In genomic region chr8:13740817-13741613, GRCm38 (mm10) we compare ENCODE assay signal across 11 mouse cellular contexts. TPM values are rescaled to one million over a fixed set of nuclear protein-coding genes. Genes with fewer than 3 reads are reported as not detected.
DNase-seq lines count a peak whose midpoint lies in the region; ATAC-seq and TF ChIP-seq lines count a peak whose summit lies in the region.
"Had no signal": no experiment of that assay in that cellular context is flagged by ENCODE, and none has a peak within 500 bp of the region (broad histone marks: within the 10 kb centered on the region; RNA-seq: fewer than 3 reads in every experiment).

No protein-coding gene starts in this region.

- H3K27ac ChIP-seq in heart, embryonic 13.5 days (replicated peaks), result peak overlapping the region; percentile 76
- peak overlapping the region; percentile 60; the same call in 1 of the 2 replicates for H3K27ac ChIP-seq in lung, postnatal 0 days (ENCODE audit: low read length)
- peak overlapping the region; percentile 67 for H3K27ac ChIP-seq in stomach, embryonic 16.5 days (ENCODE audit: low read length)

- H3K27me3 ChIP-seq in heart, embryonic 13.5 days (replicated peaks), result 0 out of 2 replicates have a peak, but pooled peaks cover 3% of the 10 kb centered on the region
- H3K27me3 ChIP-seq in lung, postnatal 0 days (replicated peaks; ENCODE audit: insufficient read depth, low read length), result no peaks in the 10 kb centered on the region
- no peaks in the 10 kb centered on the region for H3K27me3 ChIP-seq in stomach, embryonic 16.5 days (ENCODE audit: control insufficient read depth, insufficient read depth, low read length)

- intact Hi-C loops in heart, postnatal 14 days (cut with DNase I), result no loop called here

- no peak for TF ChIP-seq CTCF in lung, postnatal 0 days (IDR thresholded peaks at IDR 0.05)

- H3K9ac ChIP-seq in heart, embryonic 13.5 days, result no peak overlapping the region
- no peak overlapping the region for H3K9ac ChIP-seq in lung, postnatal 0 days (replicated peaks; ENCODE audit: low read depth)
- no peak overlapping the region for H3K9ac ChIP-seq in stomach, embryonic 16.5 days (ENCODE audit: low read length)

- H3K4me3 ChIP-seq in heart, embryonic 13.5 days, result no peak overlapping the region
- H3K4me3 ChIP-seq in lung, postnatal 0 days (ENCODE audit: low read depth, low read length), result no peak overlapping the region
- H3K4me3 ChIP-seq in stomach, embryonic 16.5 days (replicated peaks; ENCODE audit: low read length), result no peak overlapping the region

- DNase-seq in heart, postnatal 14 days, result no peak
- no peak for DNase-seq in lung, postnatal 0 days (ENCODE audit: low spot score)
- DNase-seq in lung, postnatal 25 days (ENCODE audit: low spot score), result no peak
- DNase-seq in liver, result peak; percentile 63
- DNase-seq in left cerebral cortex, adult 8-10 months (ENCODE audit: low spot score in 2 of 2), result no peak
- DNase-seq in T-cell, adult 2 months (ENCODE audit: low spot score), result no peak

- ATAC-seq in heart, embryonic 13.5 days (ENCODE audit: extremely low read depth, insufficient number of reproducible peaks, low FRiP score, low TSS enrichment), result no peak
- no peak for ATAC-seq in lung, postnatal 0 days
- no peak for ATAC-seq in stomach, embryonic 16.5 days (ENCODE audit: insufficient read depth, low FRiP score)
- ATAC-seq: midbrain, embryonic 16.5 days had no signal

- WGBS in heart, embryonic 13.5 days, result 60% methylated on average over 7 of the region's 7 CpGs
- WGBS in lung, postnatal 0 days, result 58% methylated on average over 7 of the region's 7 CpGs
- WGBS in stomach, embryonic 16.5 days, result 75% methylated on average over 7 of the region's 7 CpGs

- 0 out of 2 replicates have a peak overlapping the region, but pooled peaks have one; percentile 11 for H3K4me2 ChIP-seq in heart, embryonic 13.5 days
- H3K4me2 ChIP-seq in lung, postnatal 0 days (replicated peaks; ENCODE audit: low read depth, low read length), result no peak overlapping the region
- no peak overlapping the region for H3K4me2 ChIP-seq in stomach, embryonic 16.5 days (ENCODE audit: low read depth, low read length)

- no peak for TF ChIP-seq EP300 in lung, postnatal 0 days (IDR thresholded peaks at IDR 0.05)

- H3K4me1 ChIP-seq in heart, embryonic 13.5 days, result peaks cover 9% of the 10 kb centered on the region; the same call in 1 of the 2 replicates
- no peaks in the 10 kb centered on the region; the same call in 1 of the 2 replicates for H3K4me1 ChIP-seq in lung, postnatal 0 days (ENCODE audit: insufficient read depth, low read depth, low read length)
- H3K4me1 ChIP-seq in stomach, embryonic 16.5 days (ENCODE audit: control insufficient read depth, insufficient read depth, low read length), result 0 out of 2 replicates have a peak, but pooled peaks cover 3% of the 10 kb centered on the region

- no peaks in the 10 kb centered on the region for H3K36me3 ChIP-seq in heart, embryonic 13.5 days
- no peaks in the 10 kb centered on the region for H3K36me3 ChIP-seq in lung, postnatal 0 days (ENCODE audit: insufficient read depth, low read length)
- no peaks in the 10 kb centered on the region for H3K36me3 ChIP-seq in stomach, embryonic 16.5 days (ENCODE audit: control insufficient read depth, insufficient read depth, low read length)

- no peaks in the 10 kb centered on the region for H3K9me3 ChIP-seq in heart, embryonic 13.5 days
- no peaks in the 10 kb centered on the region for H3K9me3 ChIP-seq in lung, postnatal 0 days (ENCODE audit: low read length)
- H3K9me3 ChIP-seq in stomach, embryonic 16.5 days (replicated peaks; ENCODE audit: control insufficient read depth, low read length), result no peaks in the 10 kb centered on the region

RNA-seq across cellular contexts. Expression of gene Cdc16, which starts 16.5 kb away (rescaled TPM):
- 115 and 116 TPM in 2 replicates for polyA plus RNA-seq in heart, embryonic 13.5 days (2015; fragmentation: Nextera tagmentation; extraction: Ambion mirVana)
- total RNA-seq in heart, postnatal 14 days (2021), result 10 to 100 TPM; 32.3 to 33.4 TPM
- polyA plus RNA-seq in lung, postnatal 0 days (2015; fragmentation: Nextera tagmentation; extraction: Ambion mirVana), result 86.4 and 86.8 TPM in 2 replicates
- polyA plus RNA-seq in stomach, embryonic 16.5 days (2015; fragmentation: Nextera tagmentation; extraction: Ambion mirVana), result 142 and 153 TPM in 2 replicates
- total RNA-seq in left cerebral cortex, adult 8-10 months (2022), result 10 to 100 TPM; 45.8 to 48.5 (median 45.9) TPM

RNA-seq across cellular contexts. Expression of gene Cfap97d2, which starts 35.3 kb away (rescaled TPM):
- not detected in 2 replicates for polyA plus RNA-seq in heart, embryonic 13.5 days (2015; fragmentation: Nextera tagmentation; extraction: Ambion mirVana)
- not detected for total RNA-seq in heart, postnatal 14 days (2021)
- polyA plus RNA-seq in lung, postnatal 0 days (2015; fragmentation: Nextera tagmentation; extraction: Ambion mirVana), result 0.81 and 1.1 TPM in 2 replicates
- polyA plus RNA-seq in stomach, embryonic 16.5 days (2015; fragmentation: Nextera tagmentation; extraction: Ambion mirVana), result 0.05 and 0.42 TPM in 2 replicates
- 1 to 10 TPM; 1.1 to 2.6 (median 2.0) TPM for total RNA-seq in left cerebral cortex, adult 8-10 months (2022)
- total RNA-seq: gastrocnemius, adult 18-20 months had no signal
- polyA plus RNA-seq: CD4-positive, CD25-positive, alpha-beta regulatory T cell, adult 4 months had no signal

RNA-seq across cellular contexts. Expression of gene Upf3a, which starts 44.4 kb away (rescaled TPM):
- 24.3 and 25.4 TPM in 2 replicates for polyA plus RNA-seq in heart, embryonic 13.5 days (2015; fragmentation: Nextera tagmentation; extraction: Ambion mirVana)
- 10 to 100 TPM; 12.0 to 13.3 TPM for total RNA-seq in heart, postnatal 14 days (2021)
- 42.1 and 43.9 TPM in 2 replicates for polyA plus RNA-seq in lung, postnatal 0 days (2015; fragmentation: Nextera tagmentation; extraction: Ambion mirVana)
- 34.8 and 36.7 TPM in 2 replicates for polyA plus RNA-seq in stomach, embryonic 16.5 days (2015; fragmentation: Nextera tagmentation; extraction: Ambion mirVana)
- total RNA-seq in left cerebral cortex, adult 8-10 months (2022), result 10 to 100 TPM; 27.5 to 34.4 (median 30.4) TPM
